Mouse (Mus musculus) ES-E14 (cell line): ENCODE results near the gene Them7.

ENCODE experiments used
- CHD2 ChIP-seq: IDR thresholded peaks from 2 replicates; pipeline ENCODE4 v1.6.1; 2014; ENCODE audit warnings: mild to moderate bottlenecking, low read depth, low read length, inconsistent platforms
- HCFC1 ChIP-seq: IDR thresholded peaks from 2 replicates; pipeline ENCODE4 v1.6.1; 2012; ENCODE audit warnings: low read length, inconsistent platforms, borderline replicate concordance; ENCODE audit not compliant: insufficient read depth
- MAFK ChIP-seq: IDR thresholded peaks from 2 replicates; pipeline ENCODE4 v1.6.1; 2014; ENCODE audit warnings: mild to moderate bottlenecking, low read depth, low read length, inconsistent platforms; ENCODE audit not compliant: insufficient read depth
- ZC3H11A ChIP-seq: IDR thresholded peaks from 2 replicates; pipeline ENCODE4 v1.6.1; 2012; ENCODE audit warnings: low read depth, mild to moderate bottlenecking, inconsistent platforms, low read length, borderline replicate concordance
- ZNF384 ChIP-seq: IDR thresholded peaks from 2 replicates; pipeline ENCODE4 v1.6.1; 2012; ENCODE audit warnings: low read depth, low read length, inconsistent platforms

GRCm38 (mm10) chr2:105427447-105427846 is 203.3 kb downstream of the Them7 start:
- no peak for TF ChIP-seq CHD2
- no peak for TF ChIP-seq HCFC1
- TF ChIP-seq ZNF384 = no peak
- no peak for TF ChIP-seq MAFK
- no peak for TF ChIP-seq ZC3H11A
